Mouse (Mus musculus) heart, postnatal 0 days (tissue): Measurements from ENCODE around the gene Rasgef1b. TPM values are rescaled to one million over a fixed set of nuclear protein-coding genes. Genes with fewer than 3 reads are reported as not detected.

Source experiments
- ATAC-seq: fragments of 200-750 bp; cut with Nextera tagmentation; 2 replicates; pipeline ENCODE4 v1.8.0; 2017; ENCODE audit warnings: low read depth, moderate number of reproducible peaks, moderate library complexity; ENCODE audit not compliant: insufficient read depth
- DNase-seq: peaks from one replicate; pipeline ENCODE4 v3.0.0-alpha.2; 2016; ENCODE audit warnings: low spot score
- H3K27ac ChIP-seq: fragments of 300-500 bp; sonication (generic); 2 replicates; pipeline ENCODE4 v1.5.1; 2014; ENCODE audit warnings: low read depth, mild to moderate bottlenecking
- H3K27me3 ChIP-seq: fragments of 300-500 bp; sonication (generic); 2 replicates; pipeline ENCODE4 v1.6.1; 2014; ENCODE audit warnings: low read length, mixed read lengths; ENCODE audit not compliant: control insufficient read depth, insufficient read depth
- H3K36me3 ChIP-seq: fragments of 300-500 bp; sonication (generic); replicated peaks from 2 replicates; pipeline ENCODE4 v1.6.1; 2014; ENCODE audit warnings: low read length, mixed read lengths; ENCODE audit not compliant: control insufficient read depth, insufficient read depth
- H3K4me1 ChIP-seq: fragments of 300-500 bp; sonication (generic); 2 replicates; pipeline ENCODE4 v1.6.1; 2014; ENCODE audit warnings: antibody characterized with exemption; ENCODE audit not compliant: control insufficient read depth, insufficient read depth
- H3K4me2 ChIP-seq: fragments of 300-500 bp; sonication (generic); 2 replicates; pipeline ENCODE4 v1.6.1; 2014; ENCODE audit warnings: low read depth, mild to moderate bottlenecking, low read length, moderate library complexity
- H3K4me3 ChIP-seq: fragments of 300-500 bp; sonication (generic); 2 replicates; pipeline ENCODE4 v1.5.1; 2014; ENCODE audit warnings: low read depth, low read length
- H3K9ac ChIP-seq: fragments of 300-500 bp; sonication (generic); replicated peaks from 2 replicates; pipeline ENCODE4 v1.6.1; 2014; ENCODE audit warnings: low read depth, low read length, mixed read lengths
- H3K9me3 ChIP-seq: fragments of 300-500 bp; sonication (generic); replicated peaks from 2 replicates; pipeline ENCODE4 v1.6.1; 2016; ENCODE audit warnings: low read length; ENCODE audit not compliant: control insufficient read depth
- CTCF ChIP-seq: IDR thresholded peaks from 2 replicates; pipeline ENCODE4 v1.5.1; 2016; ENCODE audit warnings: antibody characterized with exemption, control low read depth, low read depth
- EP300 ChIP-seq: IDR thresholded peaks from 2 replicates; pipeline ENCODE4 v1.6.1; 2016; ENCODE audit warnings: antibody characterized with exemption, low read depth
- WGBS: fragments of 180-500 bp; shearing (Covaris S2); extraction: QIAGEN DNeasy Blood & Tissue Kit; methylation state at CpG from one replicate; pipeline ENCODE4 v1.1.7; 2014; 5-methylcytosine and 5-hydroxymethylcytosine counted together
- polyA plus RNA-seq: library from polyadenylated mRNA; unstranded; fragments of >200 nt; fragmentation: Nextera tagmentation; extraction: Ambion mirVana; gene quantifications from 2 replicates; pipeline ENCODE4 v1.2.1, GENCODE M21; 2015
- total RNA-seq: library from RNA; depleted of rRNA; stranded (reverse); fragments of >200 nt; gene quantifications from 2 replicates; pipeline ENCODE4 v1.2.3, GENCODE M21; 2014; ENCODE audit warnings: low replicate concordance

Gene Rasgef1b
- total and polyA plus RNA-seq, 2 experiments from 2014 or later = 19.0 to 29.8 TPM

DNA sequence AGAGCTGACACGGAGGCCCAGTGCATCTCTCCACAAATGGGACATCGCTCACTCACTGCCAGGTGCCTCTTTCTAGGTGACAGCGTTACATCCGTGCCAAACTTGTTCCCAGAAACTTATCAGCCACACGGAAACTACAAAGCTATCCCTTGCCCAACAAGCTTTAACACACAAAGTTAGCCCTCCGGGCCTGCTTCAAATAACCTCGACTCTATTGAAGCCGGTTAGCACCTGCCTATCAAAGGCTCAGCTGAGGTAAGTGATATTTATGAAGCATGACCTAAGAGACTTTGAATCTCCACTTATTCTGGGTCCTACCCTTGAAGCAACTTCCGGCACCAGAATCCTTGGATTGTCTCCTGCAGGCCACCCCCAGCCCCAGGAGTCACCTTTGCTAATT, 489.2 kb downstream of the Rasgef1b start:
- Histone ChIP-seq H3K4me2 (no peak overlapping the region), H3K4me1 (peaks cover 23% of the 10 kb centered on the region), H3K36me3 (peaks cover 50% of the 10 kb centered on the region), H3K27me3 (no peaks in the 10 kb centered on the region), H3K27ac (peak overlapping the region; percentile 69), H3K9me3 (no peaks in the 10 kb centered on the region), H3K9ac (no peak overlapping the region), H3K4me3 (no peak overlapping the region)
- DNase-seq (peak; percentile 63), ATAC-seq (peak; percentile 87)
- WGBS = 31% methylated on average over 9 of the region's 9 CpGs
- no peak for TF ChIP-seq CTCF
- no peak for TF ChIP-seq EP300

GRCm38 (mm10) chr5:99238150-99238549, 490.7 kb downstream of the Rasgef1b start:
- TF ChIP-seq CTCF (no peak), EP300 (no peak)
- Histone ChIP-seq H3K4me1 (peaks cover 35% of the 10 kb centered on the region), H3K27me3 (no peaks in the 10 kb centered on the region), H3K9me3 (no peaks in the 10 kb centered on the region), H3K27ac (no peak overlapping the region), H3K4me2 (no peak overlapping the region), H3K4me3 (no peak overlapping the region), H3K36me3 (peaks cover 57% of the 10 kb centered on the region), H3K9ac (no peak overlapping the region)
- no peak for DNase-seq
- 74% methylated on average over 4 of the region's 4 CpGs for WGBS
- no peak for ATAC-seq

DNA sequence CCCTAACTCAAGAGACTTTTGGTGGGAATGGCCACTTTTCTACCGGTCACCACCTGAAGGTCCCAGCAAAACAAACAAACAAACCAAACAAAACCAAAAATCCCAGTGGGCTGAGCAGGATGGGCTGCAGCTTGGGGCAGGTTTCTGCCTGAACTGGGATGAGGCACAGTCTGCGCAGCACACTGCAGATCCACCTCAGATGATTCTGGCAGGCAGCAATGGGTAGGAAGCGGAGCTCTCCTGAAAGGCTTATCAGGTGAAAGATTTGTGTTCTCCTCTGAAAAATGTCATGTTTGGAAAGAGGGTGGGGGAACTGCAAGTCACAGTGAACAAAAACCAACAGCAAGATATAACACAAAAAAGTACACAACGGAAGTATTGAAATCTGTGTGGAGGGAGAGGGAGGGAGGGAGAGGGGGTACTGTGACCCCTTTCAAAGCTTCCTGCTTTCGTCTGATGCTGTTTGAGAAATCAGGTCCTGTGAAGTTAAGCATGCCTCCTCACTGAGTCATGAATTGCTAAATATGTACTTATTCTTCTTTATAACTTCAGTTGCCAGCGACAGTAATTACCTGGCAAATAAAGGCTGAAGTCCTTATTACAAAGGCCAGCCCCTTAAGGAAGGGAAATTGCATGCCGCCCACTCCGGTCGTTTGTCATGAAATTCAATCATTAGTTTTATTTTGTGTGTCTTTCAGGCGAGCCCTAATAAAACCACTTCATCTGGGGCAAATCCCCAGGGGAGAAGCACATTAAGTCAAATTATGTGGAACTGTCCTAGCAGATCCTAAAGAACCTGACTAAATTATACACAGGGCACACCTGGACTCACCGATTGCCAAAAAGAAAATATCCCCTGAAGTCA, 491.7 kb downstream of the Rasgef1b start:
- WGBS = 74% methylated on average over 11 of the region's 11 CpGs
- ATAC-seq = no peak
- Histone ChIP-seq H3K27me3 (no peaks in the 10 kb centered on the region), H3K4me2 (no peak overlapping the region), H3K9ac (no peak overlapping the region), H3K27ac (no peak overlapping the region), H3K4me3 (no peak overlapping the region), H3K4me1 (peaks cover 43% of the 10 kb centered on the region), H3K9me3 (no peaks in the 10 kb centered on the region), H3K36me3 (peaks cover 56% of the 10 kb centered on the region)
- no peak for TF ChIP-seq CTCF
- TF ChIP-seq EP300 = no peak
- DNase-seq = no peak

GRCm38 (mm10) chr5:99236431-99236830, 492.4 kb downstream of the Rasgef1b start:
- ATAC-seq = no peak
- no peak overlapping the region for H3K9ac ChIP-seq
- 81% methylated on average over 4 of the region's 4 CpGs for WGBS
- H3K4me3 ChIP-seq = no peak overlapping the region
- DNase-seq = no peak
- TF ChIP-seq EP300 = no peak
- TF ChIP-seq CTCF = no peak
- H3K4me1 ChIP-seq = peaks cover 41% of the 10 kb centered on the region
- no peak overlapping the region for H3K27ac ChIP-seq
- no peak overlapping the region for H3K4me2 ChIP-seq
- no peaks in the 10 kb centered on the region for H3K27me3 ChIP-seq
- H3K9me3 ChIP-seq = no peaks in the 10 kb centered on the region
- H3K36me3 ChIP-seq = peaks cover 54% of the 10 kb centered on the region

GRCm38 (mm10) chr5:99234275-99234674, 494.6 kb downstream of the Rasgef1b start:
- no peak overlapping the region for H3K4me3 ChIP-seq
- WGBS = 72% methylated on average over 17 of the region's 17 CpGs
- peaks cover 25% of the 10 kb centered on the region for H3K4me1 ChIP-seq
- TF ChIP-seq EP300 (no peak), CTCF (no peak)
- DNase-seq = no peak
- H3K9me3 ChIP-seq = no peaks in the 10 kb centered on the region
- ATAC-seq = no peak
- no peak overlapping the region for H3K4me2 ChIP-seq
- H3K27me3 ChIP-seq = no peaks in the 10 kb centered on the region
- H3K27ac ChIP-seq = peak overlapping the region; percentile 54
- H3K9ac ChIP-seq = no peak overlapping the region
- peaks cover 54% of the 10 kb centered on the region for H3K36me3 ChIP-seq
